Mouse (Mus musculus) adrenal gland, adult 2 months (tissue): ENCODE data around the gene Chfr. TPM values are rescaled to one million over a fixed set of nuclear protein-coding genes. Genes with fewer than 3 reads are reported as not detected.
A peak's percentile ranks its signal among the peaks of the same experiment; 100 is the strongest.

Source experiments
- DNase-seq: peaks from one replicate; pipeline ENCODE4 v3.0.0; 2021
- long read RNA-seq: library from polyadenylated mRNA; stranded (forward); transcript quantifications from one replicate; pipeline ENCODE4 v2.0.0, GENCODE M21; 2021
- polyA plus RNA-seq: library from polyadenylated mRNA; depleted of rRNA; stranded (reverse); fragments of >200 nt; gene quantifications from 2 replicates; pipeline ENCODE4 v1.2.3, GENCODE M21; 2012; rRNA removed
- total RNA-seq, 2 experiments: library from RNA; stranded (reverse); gene quantifications; 2 replicates each; pipeline ENCODE4 v1.2.3; 2021

Gene Chfr
- total RNA-seq (10 to 100 TPM; 21.5 to 30.0 TPM), polyA plus RNA-seq (55.5 and 55.8 TPM in 2 replicates)
- long read RNA-seq, partial matches to known transcripts = 3 of 14 reads
- long read RNA-seq, other reads (novel, unspliced or antisense) = 4 of 14 reads

GRCm38 (mm10) chr5:110135293-110136086 lies at the start of gene Chfr:
Chfr (plus strand) TSS chr5:110135842.
- peak; percentile 99 for DNase-seq

GRCm38 (mm10) chr5:110086161-110086866 lies 49.3 kb upstream of the Chfr start:
- DNase-seq = no peak

GRCm38 (mm10) chr5:110091546-110091945 lies 44.1 kb upstream of the Chfr start:
- DNase-seq = no peak

DNA sequence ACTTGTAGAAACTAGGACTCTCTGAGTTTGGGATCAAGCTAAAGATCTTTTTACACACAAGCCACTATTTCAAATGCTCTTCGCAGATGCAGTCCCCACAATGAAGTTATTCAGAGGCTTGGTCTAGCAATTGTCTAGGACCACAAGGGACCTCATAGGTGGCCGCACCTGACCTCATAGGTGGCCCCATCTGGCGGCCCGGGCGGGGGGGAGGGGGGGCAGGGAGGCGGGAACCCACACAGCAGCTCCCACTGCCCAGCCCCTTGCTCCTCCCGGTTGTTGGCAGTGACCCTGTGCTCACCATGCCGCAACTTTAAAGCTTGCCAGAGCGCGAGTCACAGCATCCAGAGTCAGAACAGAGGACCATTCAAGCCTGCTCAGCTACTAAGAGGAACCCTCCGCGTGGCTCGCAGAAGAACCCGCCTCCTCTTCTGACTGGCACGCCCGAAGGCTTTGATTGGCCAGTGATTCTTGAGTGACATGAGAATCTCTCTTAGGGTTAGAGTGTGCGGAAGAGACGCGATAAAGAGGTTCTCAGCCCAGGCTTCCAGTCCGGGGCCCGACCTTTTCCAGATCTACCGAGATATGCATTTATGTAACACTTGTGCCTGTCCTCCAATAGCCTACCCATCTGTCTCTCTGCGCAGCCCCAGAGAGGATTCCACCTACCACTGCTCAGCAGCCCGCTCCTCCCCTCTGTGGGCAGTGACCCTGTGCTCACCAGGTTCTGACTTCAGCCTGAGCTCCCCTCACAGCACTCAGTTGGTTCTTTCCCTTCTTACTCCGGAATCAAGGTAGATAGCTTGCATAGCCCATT lies 41.4 kb upstream of the Chfr start, which contains the start of gene Gm35315:
TSS of gene Gm35315 (minus strand) at position 391 of the 817 bp plus-strand sequence.
- peak; percentile 92 for DNase-seq

DNA sequence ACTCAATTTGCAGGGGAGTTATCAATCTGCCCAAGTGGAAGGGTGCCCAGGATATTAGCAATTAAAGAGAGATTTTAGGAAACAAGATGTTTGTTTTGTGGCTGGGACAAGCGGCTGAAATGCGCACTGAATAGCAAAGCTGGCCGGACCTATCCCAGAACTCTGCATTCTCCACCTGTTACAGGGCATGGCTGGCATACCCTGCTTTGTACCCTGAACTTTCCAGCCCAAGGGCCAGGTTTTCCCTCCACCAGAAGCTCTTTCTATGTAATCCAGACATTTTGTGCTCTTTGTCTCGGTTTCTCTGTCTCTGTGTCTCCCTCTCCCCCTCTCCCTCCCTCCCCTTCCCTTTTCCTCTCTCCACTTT lies 40.8 kb upstream of the Chfr start:
- DNase-seq = no peak

GRCm38 (mm10) chr5:110098991-110099477 lies 36.6 kb upstream of the Chfr start:
- DNase-seq = no peak

- DNase-seq = no peak
Measured at GRCm38 (mm10) chr5:110099656-110100580, 35.7 kb upstream of the Chfr start, which contains the start of gene Plcxd1. Plcxd1 (plus strand) TSS chr5:110099969.

- peak; percentile 9 for DNase-seq
Measured at GRCm38 (mm10) chr5:110100921-110101631, 34.6 kb upstream of the Chfr start.

GRCm38 (mm10) chr5:110101716-110102347 lies 33.8 kb upstream of the Chfr start:
- peak; percentile 47 for DNase-seq

DNA sequence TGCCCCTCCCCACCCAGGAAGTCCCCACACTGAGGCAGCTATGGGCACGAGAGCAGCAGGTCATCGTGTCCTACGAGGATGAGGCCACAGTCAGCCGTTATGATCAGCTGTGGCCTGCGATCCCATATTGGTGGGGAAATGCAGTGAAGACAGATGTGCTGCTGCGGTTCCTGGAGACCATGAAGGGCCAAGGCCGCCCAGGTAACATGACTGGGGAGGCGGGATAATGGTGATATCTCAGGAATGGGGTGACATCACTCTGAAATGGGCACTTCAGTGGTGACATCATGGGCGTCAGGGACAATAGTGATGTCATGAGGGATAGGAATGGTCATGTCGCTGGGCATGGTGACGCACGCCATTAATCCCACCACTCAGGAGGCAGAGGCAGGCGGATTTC lies 33.2 kb upstream of the Chfr start:
- no peak for DNase-seq

- no peak for DNase-seq
Measured at GRCm38 (mm10) chr5:110102853-110103625, 32.6 kb upstream of the Chfr start.

GRCm38 (mm10) chr5:110103901-110104615 lies 31.6 kb upstream of the Chfr start:
- DNase-seq = no peak

DNA sequence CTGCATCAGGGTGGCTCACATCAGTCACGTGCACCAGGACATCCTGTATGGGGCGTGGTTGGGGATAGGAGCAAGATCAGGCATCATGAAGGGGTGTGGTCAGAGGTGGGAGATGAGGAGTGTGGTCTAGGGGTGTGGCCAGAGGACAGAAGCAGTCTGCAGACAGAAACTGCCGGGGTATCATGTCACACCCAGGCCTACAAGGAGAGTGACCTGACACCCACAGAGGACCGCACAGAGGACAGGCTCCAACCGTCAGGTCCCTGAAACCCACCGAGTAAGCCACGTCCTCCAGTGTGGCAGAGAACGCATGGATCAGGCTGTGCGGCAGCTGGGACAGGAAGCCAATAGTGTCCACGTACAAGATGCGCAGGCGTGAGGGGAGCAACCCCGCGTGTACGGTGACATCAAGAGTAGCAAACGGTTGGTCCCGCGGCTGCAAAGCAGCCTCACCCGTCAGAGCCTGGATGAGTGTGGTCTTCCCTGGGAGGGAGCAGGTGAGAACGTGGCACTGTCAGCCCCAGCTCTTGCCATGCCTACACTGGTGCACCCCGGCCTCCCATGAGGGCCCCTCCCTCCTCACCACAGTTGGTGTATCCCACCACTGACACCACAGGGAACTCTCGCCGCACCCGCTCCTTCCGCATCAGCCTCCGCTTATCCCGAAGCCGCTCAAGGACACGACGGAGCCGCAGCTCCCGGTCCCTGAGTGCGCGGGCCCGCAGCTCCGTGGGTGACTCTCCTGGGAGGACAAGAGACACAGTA lies 30.8 kb upstream of the Chfr start:
- peak; percentile 12 for DNase-seq

DNA sequence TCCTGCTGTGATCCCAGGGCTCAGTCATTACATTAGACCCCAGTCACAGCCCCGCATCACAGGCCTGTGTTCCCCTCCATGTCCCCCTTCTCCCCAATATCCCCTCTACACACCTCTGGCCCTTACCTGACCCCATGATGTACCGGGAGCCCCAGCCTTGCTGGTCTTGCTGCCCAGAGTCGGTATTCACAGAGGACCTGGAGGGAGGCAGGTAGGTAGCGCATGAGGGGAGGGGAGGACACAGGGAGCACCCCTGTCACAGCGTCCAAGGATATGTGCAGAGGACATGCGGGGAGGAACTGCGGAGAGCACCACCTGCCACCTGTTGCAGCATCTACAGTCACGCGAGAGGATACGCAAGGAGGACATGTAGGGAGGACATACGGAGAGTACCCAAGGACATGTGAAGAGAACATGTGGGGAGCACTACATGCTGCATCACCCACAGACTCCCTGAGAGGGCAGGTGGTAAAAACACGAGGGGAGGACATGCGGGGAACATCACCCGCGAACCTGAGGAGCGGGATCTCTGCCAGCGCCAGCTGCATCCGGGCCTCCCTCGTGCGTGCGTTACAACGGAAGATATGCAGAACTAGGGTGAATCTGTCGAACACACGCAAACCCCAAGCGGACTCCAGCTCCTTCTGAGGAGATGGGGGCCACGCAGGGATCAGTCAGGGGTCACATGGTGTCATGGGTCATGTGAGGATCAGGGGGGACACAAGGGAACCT lies 29.3 kb upstream of the Chfr start:
- DNase-seq = peak; percentile 10

DNA sequence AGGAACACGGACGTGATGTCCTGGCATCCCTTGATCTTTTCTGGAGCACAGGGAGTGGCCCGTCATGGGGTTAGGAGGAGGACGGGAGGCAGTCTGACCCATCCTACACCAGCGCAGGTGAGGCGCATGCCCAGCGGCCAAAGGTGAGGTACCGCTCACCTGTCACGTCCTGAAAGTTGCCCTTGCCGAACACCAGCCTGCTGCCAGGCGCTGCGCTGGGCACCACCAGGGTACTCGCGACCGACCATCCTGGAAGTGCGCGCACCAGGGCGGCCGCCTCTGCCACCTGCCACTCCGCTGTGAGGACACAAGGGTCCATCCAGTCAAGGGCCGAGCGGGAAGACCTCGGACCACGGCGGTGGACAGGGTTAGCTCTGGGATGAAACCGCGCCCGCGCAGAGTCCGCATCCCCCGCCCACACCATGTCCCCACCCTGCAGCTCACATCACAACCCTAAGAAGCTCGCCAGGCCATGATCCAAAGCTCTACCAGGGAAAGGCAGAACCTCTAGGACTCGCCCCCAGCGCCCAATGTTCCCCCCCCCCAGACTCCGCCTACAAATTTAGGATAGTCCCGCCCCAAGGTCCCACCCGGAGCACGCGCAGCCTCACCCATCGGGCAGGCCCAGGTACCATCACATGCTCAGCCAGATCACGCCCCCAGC lies 28.6 kb upstream of the Chfr start:
- no peak for DNase-seq
